Mouse (Mus musculus): Measurements from ENCODE around the gene Slc35f1. TPM values are rescaled to one million over a fixed set of nuclear protein-coding genes. Genes with fewer than 3 reads are reported as not detected.

Slc35f1 gene
- total RNA-seq, 2 experiments from 2014 or later, result 1.6 to 2.2 TPM

DNA sequence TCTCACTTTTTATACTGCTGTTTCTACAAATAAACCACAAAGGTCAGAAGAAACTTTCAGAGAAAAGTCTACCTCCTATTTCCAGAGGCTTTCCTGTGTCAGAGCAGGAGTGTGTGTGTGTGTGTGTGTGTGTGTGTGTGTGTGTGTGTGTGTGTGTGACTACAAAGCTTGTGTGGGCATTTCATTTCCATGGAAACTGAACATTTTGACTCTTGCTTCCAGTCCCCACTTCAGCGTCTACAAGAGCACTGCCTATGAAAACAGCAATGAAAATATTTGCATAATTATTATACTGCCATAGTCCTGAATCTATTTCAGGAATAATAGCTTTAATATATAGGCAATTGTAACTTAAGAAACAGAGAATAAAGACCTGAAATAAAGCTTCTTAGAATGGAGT is 241.8 kb downstream of the Slc35f1 start:
- no peak for DNase-seq

DNA sequence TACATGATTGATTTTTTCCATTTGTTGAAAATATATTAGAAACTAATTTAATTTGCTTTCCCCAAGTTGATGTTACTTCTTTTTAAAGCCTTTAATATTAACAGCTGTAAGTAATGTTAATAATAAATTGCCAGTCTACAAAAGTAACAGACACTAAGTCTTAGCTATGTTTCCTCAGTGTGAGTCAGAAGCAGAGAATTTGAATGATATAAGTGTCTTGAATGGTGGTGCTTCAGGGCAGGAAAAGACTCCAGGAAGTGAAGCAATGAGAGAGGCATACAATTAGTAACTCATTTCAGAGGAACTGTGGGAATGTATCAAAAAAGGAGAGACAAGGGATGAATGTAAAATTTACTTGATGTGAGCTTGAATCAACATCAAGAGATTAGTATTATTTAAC is 244.3 kb downstream of the Slc35f1 start:
- no peak for DNase-seq

DNA sequence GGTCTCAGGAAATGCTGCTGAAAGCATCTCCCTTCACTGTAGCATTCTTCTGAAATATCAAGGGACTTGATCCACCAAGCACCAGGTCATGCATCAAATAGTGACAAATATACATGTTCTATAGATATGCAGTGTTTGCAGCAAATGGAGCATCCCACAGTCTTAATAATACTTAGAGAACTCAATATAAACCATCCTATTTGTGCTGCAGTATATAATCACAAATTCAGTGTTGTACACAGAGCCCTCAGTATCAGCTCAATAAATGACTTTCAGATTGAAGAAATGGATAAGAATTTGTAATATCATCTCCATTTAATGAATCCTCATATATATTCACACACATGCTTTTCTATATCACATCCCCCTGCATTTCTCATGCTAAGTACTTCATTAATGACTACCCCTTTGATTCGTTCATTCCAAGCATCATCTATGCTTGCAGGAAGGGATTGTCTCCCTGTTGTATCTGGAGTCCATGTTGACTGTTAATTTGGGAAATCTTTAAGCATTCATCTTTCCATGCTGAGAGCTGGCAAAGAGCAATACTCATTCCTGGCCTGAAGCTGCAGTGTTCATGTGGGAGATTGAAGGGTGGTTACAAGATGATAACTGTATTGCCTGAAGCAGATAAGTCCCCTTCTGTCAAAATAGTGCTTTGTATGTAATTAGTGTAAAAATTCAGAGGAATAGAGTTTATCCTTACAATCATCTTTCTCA is 249.9 kb downstream of the Slc35f1 start:
- DNase-seq, result no peak

DNA sequence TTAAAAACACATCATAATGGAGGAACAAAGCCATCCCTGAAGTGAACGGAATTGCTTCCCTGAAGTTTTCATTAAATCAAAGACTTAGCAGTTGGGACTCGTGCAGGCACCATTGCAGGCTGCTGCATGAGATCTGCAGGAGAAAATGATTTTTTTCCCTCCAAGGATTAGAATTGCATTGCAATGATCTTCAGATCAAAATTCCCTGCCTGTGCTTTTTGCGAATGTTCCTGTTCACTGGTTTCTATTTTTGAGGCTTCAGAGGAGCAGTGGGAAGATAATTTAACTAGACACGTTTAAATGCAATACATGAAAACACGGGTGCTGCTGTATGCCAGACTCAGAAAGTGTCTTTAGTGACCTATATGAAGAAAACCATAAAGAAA is 250.5 kb downstream of the Slc35f1 start:
- no peak for DNase-seq

DNA sequence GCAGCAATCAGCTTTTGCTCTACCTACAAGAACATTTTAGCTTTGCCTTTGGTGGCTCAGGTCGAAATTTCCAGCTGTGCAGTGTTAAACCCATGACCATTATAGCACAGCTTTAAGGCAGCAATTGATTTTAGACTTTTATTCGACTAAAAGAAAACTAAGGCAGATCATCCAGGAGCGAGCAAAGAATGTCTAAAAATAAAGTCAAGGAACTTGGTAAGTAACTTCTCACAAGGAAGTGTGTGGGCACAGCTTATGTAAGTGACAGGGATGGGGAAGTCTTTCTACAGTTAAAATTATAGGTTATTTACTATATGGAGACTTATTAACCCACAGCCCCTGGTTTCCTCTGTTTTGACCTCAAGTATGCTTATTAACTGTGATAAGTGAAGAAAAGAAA is 262.2 kb downstream of the Slc35f1 start:
- DNase-seq, result no peak

DNA sequence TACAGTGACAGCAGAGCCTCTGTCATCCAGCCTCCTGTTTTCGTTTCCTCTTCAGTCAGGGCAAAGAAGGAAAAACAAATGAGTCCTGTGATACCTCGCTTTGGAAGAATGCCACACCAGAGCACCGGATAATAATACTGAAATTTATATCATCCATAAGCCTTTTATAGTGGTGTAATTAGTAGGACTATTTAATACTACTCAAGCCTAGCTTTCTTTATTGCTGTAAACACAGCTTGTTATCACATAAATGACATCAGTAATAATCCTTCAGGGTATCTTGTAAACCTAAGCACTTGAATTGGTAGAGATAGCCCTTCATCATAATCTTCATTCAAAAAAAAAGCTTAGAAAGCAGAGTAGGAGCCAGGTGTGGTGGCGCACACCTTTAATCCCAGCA is 266.4 kb downstream of the Slc35f1 start:
- no peak for DNase-seq

DNA sequence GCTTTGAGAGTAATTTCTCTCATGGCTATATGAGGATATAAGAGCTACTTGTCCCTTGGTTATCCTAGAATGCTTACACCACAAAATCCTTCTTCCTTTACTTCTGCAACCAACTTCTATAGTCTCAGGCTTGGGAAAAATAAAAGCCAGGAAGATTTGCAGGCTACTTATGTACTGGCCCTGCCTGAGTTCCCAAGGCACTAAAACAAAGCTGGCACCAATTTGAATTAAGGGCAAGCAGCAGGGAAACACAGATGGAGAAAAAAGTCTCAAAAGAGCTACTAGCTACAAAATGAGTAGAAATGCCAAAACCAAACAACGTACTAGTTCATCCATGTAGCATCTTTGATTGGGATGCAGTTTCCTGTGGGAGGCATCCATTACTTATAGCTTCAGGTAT is 288.9 kb downstream of the Slc35f1 start:
- no peak for DNase-seq

DNA sequence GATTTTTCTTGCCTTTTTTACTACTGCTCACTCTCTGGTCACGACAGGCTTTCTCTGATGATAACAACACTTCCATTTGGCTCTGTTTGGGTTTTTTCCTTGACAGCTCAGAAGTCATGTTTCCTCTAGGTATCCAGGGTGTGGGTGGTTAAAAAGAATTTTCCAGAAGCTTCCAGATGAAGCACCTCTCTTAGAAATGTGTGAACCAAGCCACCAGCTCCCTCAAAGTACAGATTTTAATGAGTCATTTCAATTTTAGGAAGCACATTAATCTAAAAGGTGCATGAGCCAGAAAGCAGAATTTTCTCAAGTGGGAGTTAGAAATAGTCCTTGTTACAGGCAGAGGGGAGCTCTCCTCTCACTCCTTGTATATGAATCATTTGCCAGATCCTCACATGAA is 292.5 kb downstream of the Slc35f1 start:
- no peak for DNase-seq

DNA sequence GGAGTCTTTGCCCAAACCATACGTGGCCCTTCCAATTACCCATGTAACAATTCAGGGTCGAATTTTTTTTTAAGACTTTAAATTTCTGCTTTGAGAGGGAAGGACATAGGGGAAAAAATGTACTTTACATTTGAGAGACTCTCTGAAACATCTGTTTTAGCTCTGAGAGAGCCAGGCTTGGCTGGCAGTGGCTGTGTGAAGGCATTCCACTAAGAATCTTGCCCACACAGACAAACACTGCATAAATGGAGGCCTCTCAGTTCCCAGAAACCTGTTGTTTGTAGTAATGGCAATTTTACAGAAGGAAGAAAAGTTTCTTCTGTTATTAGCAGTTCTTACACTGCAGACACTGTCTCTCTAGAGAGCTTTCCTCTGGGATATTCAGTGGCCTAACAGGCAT is 301.9 kb downstream of the Slc35f1 start:
- DNase-seq, result no peak

DNA sequence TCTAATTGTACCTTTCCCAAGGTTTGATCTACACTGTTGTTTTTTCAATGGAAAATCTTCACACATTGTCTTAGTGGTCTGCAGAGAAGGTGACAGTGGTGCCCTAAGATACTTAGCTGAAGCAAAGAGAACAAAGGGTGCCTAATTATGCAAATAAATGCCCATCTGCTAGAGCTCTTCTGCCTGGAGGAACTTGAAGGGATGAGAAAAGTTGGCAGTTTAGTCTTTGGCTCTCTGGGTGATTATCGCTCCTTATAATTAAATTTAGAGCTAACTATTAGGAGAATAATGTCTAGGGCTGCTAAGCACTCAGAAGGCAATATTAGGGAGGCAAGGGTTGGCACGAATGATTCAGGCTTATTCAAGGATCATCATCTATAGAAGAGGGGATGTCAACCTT is 306.6 kb downstream of the Slc35f1 start:
- no peak for DNase-seq

DNA sequence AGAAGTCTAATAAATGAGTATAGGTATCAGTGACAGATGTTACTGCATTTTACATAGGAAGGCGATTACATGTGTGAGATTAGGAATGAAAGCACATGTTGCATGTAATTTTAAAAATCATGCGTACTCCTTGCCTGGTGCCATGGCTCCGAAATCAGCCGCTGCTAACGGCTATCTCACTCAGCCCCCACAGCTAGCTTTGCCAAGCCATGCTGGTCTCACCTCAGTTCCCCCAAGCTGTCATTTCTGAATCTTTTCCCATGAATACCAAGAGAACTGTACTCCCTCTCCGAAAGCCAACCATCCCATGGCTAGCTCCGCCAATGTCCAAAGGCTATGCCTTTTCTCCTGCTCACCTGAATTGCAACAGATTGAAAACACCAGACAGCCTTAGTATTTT is 310.8 kb downstream of the Slc35f1 start:
- DNase-seq, result no peak

DNA sequence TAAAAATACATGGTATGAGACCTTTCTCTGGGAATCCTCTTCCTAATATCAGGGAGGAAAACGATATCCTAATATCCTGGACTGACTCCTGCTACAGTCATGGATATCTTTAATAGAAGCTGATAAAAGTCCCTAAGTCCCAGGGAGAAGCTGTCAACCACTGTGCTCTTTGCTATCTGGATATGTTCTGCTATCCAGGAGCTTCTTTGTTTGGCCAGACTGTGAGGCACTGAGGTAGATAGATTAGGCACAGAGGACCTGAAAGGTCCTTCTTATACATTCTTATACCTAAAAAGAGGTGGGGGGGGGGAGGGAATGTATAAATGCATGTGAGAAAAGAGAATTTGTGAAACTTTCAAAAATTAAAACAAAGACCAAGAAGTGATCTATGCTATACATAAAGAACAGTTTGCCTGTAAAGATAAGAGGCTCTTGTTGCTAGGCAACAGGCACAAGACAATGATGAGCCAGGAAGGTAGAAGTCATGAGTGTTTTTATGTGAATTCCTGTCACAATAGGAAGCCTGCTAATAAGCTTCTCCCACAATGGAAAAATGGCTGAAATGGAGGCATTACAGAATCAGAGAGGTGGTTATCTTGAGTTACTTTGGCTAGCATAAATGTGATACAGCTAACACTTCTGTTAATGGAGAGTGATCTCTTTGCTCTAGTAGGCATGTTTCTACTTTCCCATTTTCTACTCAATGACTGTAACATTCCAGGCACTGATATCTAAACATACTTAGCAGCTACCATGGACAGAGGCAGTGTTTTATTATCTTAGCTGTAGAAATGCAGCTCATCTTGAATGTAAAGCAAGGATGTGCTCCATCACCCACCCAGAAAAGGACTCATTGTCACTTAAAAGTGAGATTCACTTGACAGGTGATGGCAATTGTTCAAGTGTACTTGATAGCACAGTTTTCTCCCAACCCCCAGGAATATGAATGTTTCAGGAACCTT is 316.2 kb downstream of the Slc35f1 start:
- DNase-seq, result no peak

DNA sequence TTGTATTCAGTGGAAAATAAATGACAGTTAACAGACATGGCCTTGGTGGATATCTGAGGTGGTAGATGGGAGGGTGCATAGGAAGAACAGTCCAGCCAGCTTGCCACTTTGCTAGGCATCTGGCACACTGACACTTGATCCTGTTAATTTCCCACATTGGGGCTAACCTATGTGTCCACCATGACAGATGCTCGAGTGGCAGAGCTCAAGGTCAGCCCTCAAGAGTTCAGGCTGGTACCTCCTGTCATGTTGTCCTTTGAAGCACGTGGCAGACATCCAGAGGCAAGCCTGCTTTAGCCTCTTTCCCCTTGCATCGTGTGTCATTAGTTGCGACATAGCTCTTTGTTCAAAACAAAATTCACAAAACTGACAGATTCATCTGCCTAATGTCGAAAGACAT is 323.5 kb downstream of the Slc35f1 start:
- peak; percentile 32 for DNase-seq

DNA sequence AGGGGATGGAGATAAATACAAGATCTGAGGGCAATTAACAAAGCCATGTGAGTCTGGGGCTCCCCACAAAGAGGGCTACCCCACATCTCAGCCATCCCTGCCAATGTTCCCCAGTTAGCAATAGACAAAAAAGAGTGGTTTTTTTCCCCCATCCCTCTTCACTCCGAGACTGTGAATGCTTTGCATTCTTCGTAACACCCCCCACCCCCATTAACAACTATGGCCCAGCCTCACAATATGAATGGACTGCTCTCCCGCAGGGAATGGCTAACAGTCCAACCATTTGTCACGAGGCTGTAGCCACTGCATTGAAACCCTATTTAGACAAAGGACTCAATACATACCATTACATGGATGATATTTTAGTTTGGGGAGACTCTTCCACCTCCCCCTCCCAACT is 338.1 kb downstream of the Slc35f1 start:
- no peak for DNase-seq

DNA sequence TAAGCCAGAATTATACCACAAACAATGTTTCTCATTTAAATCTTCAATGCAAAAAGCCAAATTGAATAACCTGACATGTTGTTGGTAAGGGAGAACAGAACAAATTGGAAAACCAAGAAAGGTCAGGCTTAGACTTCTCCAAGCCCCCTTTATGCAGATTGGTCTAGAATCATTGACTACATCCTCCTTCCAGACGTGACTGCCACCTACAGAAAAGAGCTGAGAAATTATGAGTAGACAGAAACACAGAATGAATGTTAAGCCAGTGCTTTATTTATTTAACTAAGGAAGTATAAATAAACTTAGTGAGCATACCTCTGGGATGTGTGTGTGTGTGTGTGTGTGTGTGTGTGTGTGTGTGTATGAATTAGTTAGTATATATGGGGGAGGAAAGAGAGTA is 344.9 kb downstream of the Slc35f1 start:
- no peak for DNase-seq

DNA sequence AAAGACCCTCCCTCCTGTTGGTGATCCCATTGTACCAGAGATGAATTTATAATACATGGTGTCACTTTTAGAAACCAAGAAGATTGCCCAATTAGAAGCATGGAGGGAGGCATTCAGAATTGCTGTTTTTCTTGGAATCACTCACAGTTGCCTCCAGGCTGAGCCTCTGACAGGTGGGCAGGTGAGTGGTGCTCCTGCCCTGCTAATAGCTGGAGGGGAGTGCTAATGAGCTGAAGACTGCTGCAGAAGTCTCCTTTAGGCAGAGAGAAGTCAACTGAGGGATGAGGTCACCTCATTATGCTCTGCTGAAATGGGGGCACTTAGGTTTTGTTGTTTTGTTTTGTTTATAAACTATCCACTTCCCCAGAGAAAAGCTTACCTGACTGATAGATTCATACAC is 355.6 kb downstream of the Slc35f1 start:
- DNase-seq, result no peak

DNA sequence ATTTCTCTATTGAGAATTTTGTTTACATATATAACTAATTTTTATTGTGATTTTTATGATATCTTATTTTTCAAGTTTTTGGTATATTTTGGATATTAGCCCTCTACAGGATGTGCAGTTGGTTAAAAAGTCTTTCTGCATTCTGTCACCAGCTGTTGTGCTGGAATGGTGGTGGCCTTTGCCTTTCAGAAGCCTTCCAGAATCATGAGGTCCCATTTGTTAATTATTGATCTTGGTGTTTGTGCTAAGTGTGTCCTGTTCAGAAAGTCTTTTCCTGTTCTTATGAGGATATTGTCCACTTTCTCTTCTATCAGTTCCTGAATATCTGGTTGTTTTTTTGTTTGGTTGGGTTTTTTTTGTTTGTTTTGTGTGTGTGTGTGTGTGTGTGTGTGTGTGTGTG is 362.2 kb downstream of the Slc35f1 start:
- DNase-seq, result no peak

DNA sequence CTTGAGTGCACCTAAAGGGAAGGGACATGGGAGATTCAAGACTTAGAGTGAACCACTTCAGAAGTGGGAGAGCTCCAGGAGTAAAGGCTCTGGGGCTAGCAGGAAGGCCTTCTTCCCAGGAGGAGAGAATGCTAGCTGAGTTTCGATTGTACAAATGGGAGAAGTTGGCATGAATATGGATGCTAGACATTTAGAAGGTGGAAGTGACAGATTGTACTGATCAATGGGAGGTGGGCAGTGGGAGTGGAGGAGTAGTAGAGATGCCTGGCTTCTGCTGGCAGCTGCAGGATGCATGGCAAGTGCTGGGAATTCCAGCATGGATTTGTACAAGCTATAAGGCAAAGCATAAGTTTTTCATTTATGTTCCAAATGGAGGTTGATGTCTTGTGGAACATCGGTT is 370.4 kb downstream of the Slc35f1 start:
- DNase-seq, result no peak

DNA sequence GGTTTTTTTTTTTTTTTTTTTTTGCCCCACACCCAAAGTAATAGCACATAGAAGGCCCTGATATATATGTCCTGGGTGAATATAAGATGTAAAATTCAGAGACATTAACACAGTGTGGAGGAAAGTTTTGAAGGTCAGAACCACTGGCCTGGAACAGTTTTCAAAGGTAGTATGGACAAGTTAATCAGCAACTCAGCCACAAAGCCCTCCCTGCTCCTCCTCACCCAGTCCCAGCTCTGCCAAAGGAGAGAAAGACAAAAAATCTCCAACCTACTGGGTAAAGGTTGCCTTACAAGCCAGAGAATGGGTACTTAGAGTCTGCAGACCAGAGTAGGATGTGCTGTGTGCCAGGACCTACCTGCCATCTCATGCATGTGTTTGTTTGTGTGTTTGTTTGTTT is 372.4 kb downstream of the Slc35f1 start:
- DNase-seq, result no peak

DNA sequence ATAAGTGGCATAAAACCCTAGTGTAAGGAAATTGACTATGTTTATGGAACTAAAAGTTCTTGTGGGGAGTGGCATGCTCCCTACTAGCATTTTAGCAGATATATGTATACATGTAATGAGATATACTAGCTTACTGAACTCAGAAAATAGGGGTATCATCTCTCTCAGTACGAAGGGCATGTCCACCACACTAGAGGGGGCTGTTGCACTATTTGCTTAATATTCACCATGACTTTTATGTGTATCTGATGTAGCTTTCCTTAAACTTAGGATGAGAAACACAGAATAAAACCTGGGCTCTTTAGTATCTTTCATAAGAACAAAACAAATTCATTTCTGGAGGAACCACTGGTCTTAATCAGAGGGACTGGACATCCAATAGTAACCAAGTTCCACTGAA is 397.5 kb downstream of the Slc35f1 start:
- peak; percentile 9 for DNase-seq

DNA sequence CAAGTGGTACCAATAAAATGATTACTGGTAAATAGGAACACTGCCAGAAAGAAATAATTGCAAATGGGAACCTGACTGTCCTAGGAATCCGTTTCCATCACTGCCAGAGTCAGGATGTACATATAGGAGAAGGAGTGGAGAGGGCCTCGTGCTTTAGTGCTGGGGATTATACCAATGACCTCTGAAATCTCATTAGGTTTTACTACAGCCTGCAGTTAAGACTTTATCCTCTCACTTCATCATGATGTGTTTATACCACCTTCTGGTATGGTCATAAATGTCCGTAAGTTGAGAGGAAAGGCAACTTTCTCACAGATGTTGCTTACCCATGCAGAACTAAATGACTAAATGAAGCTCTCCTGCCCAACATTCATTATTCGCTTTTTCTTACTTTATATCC is 401.2 kb downstream of the Slc35f1 start:
- no peak for DNase-seq

DNA sequence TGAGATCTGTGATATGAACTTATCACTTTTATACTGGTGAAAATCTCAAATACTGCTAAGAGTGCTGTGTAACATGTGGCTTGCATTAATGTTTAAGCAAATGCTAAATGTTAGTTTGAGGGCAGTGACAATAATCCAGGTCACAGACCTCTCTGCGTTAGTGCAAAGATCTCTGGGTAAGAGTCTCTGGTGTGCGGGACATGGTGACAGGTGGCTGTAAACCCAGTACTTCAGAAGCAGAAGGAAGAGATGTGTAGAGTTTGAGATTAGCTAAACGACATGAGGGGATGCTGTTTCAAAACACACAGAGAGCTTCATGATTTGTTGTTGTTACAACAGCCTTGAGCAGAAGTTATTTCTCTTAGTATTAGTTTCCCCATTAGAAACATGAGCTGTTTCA is 406.1 kb downstream of the Slc35f1 start:
- no peak for DNase-seq

DNA sequence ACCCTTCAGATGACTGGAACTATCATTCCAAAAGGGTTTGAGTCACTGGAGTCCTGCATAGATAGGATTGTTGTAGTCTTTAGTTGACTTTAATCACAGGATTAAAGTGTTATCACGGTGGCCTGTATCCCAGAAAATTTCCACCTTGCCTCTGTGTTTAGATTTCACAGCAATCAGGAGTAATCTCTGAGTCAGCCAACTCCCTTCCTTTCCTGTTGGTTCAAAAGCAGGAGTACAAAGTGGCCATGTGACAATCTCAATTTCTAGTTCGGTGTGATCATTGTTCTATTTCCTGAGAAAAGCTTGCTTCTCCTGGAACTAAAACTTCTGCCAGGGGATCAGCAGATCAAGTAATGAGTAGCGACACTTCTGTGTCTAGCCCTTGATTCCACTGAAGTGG is 410.5 kb downstream of the Slc35f1 start:
- no peak for DNase-seq

DNA sequence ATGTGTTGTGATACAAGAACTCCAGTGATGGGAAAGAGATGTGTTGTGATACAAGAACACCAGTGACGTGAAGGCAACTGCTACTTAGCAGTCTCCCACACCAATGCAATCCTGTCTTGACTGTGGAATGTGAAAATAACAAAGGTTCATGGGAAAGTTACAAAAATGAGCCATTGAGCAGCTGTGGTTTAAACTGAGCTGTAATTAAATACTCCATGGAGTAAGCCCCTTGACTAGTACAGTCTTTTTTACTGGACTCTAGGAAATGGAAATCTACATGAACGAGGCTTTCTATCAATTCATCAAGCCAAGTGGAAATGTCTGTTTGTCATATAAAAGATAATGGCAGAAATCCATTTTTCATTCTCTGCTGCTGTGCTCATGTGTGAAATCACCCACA is 411.1 kb downstream of the Slc35f1 start:
- DNase-seq, result no peak

Data from adrenal gland, postnatal 10 days (tissue).